Mouse (Mus musculus) lung, postnatal 0 days (tissue): ENCODE data around the gene Dtx1.

Source experiments
- CTCF ChIP-seq: IDR thresholded peaks from 2 replicates; pipeline ENCODE4 v1.5.1; 2016; ENCODE audit warnings: antibody characterized with exemption, mild to moderate bottlenecking
- EP300 ChIP-seq: IDR thresholded peaks from 2 replicates; pipeline ENCODE4 v1.6.1; 2016; ENCODE audit warnings: antibody characterized with exemption, mild to moderate bottlenecking, control low read depth

DNA sequence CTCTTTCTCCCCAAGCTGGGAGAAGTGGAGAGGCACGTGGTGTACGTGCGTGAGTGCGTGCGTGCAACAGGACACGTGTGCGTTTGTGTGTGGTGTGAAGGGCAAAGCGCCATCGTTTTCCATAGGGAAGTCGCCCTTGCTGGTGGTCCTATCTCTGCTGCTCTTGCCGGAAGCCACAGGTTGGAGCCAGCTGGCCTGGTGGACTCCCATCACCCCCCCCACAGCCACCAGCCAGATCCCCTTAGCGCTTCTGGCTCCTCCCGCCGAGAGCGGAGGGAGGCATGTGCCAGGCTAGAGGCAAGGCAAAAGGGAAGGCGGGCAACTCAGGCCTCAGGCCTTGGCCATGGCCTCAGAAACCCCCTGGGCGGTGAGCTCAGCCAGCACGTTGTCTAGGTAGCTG, 30.8 kb downstream of the Dtx1 start:
- TF ChIP-seq CTCF, result no peak
- TF ChIP-seq EP300, result no peak
